Mouse (Mus musculus): Measurements from ENCODE around the gene Sgip1. TPM values are rescaled to one million over a fixed set of nuclear protein-coding genes. Genes with fewer than 3 reads are reported as not detected.
A peak's percentile ranks its signal among the peaks of the same experiment; 100 is the strongest.

Gene Sgip1
- total RNA-seq, 2 experiments from 2014 or later, result 264 to 268 TPM

GRCm38 (mm10) chr4:102887770-102888689 lies 146.9 kb downstream of the Sgip1 start:
- DNase-seq (ENCODE audit: low spot score in 2 of 2), result peak; percentile 64 to 78

GRCm38 (mm10) chr4:102895866-102896265 lies 154.8 kb downstream of the Sgip1 start:
- no peak for DNase-seq (ENCODE audit: low spot score in 2 of 2)

- DNase-seq (ENCODE audit: low spot score in 2 of 2), result no peak
These were observed 157.9 kb downstream of the Sgip1 start for GRCm38 (mm10) chr4:102898987-102899386.

GRCm38 (mm10) chr4:102899683-102900082 lies 158.6 kb downstream of the Sgip1 start:
- DNase-seq (ENCODE audit: low spot score in 2 of 2), result no peak

- DNase-seq (ENCODE audit: low spot score in 2 of 2), result no peak
These were observed 159.1 kb downstream of the Sgip1 start for GRCm38 (mm10) chr4:102900166-102900565.

GRCm38 (mm10) chr4:102907843-102908427 lies 166.8 kb downstream of the Sgip1 start:
- no peak for DNase-seq (ENCODE audit: low spot score in 2 of 2)

GRCm38 (mm10) chr4:102910191-102910590 lies 169.1 kb downstream of the Sgip1 start:
- DNase-seq (ENCODE audit: low spot score in 2 of 2), result no peak

- DNase-seq (ENCODE audit: low spot score in 2 of 2), result no peak
These were observed 172.1 kb downstream of the Sgip1 start for GRCm38 (mm10) chr4:102913176-102913575.

- DNase-seq (ENCODE audit: low spot score in 2 of 2), result no peak
These were observed 172.7 kb downstream of the Sgip1 start for GRCm38 (mm10) chr4:102913700-102914327.

- no peak for DNase-seq (ENCODE audit: low spot score in 2 of 2)
These were observed 177.1 kb downstream of the Sgip1 start for GRCm38 (mm10) chr4:102918191-102918590.

GRCm38 (mm10) chr4:102929491-102929890 lies 188.4 kb downstream of the Sgip1 start:
- DNase-seq (ENCODE audit: low spot score in 2 of 2), result no peak

- DNase-seq (ENCODE audit: low spot score in 2 of 2), result peak; percentile 11 to 42
These were observed 189.6 kb downstream of the Sgip1 start for GRCm38 (mm10) chr4:102930679-102931078.

- peak in 1 of 2 experiments; percentile 12 for DNase-seq (ENCODE audit: low spot score in 2 of 2)
These were observed 199.2 kb downstream of the Sgip1 start for GRCm38 (mm10) chr4:102940266-102940665.

- peak in 1 of 2 experiments; percentile 25 for DNase-seq (ENCODE audit: low spot score in 2 of 2)
These were observed 199.6 kb downstream of the Sgip1 start for GRCm38 (mm10) chr4:102940738-102941137.

GRCm38 (mm10) chr4:102944325-102944724 lies 203.2 kb downstream of the Sgip1 start:
- no peak for DNase-seq (ENCODE audit: low spot score in 2 of 2)

GRCm38 (mm10) chr4:102952476-102952875 lies 211.4 kb downstream of the Sgip1 start:
- DNase-seq (ENCODE audit: low spot score in 2 of 2), result peak in 1 of 2 experiments; percentile 35

- no peak for DNase-seq (ENCODE audit: low spot score in 2 of 2)
These were observed 214.3 kb downstream of the Sgip1 start for GRCm38 (mm10) chr4:102955294-102955956.

GRCm38 (mm10) chr4:102959409-102959808 lies 218.3 kb downstream of the Sgip1 start:
- DNase-seq (ENCODE audit: low spot score in 2 of 2), result no peak

GRCm38 (mm10) chr4:102964174-102964573 lies 223.1 kb downstream of the Sgip1 start:
- no peak for DNase-seq (ENCODE audit: low spot score in 2 of 2)

- no peak for DNase-seq (ENCODE audit: low spot score in 2 of 2)
These were observed 226.7 kb downstream of the Sgip1 start for GRCm38 (mm10) chr4:102967811-102968210.

- no peak for DNase-seq (ENCODE audit: low spot score in 2 of 2)
These were observed 228.5 kb downstream of the Sgip1 start for GRCm38 (mm10) chr4:102969599-102969998.

Measured in left cerebral cortex, adult 18-20 months (tissue).